Mouse (Mus musculus): ENCODE data around the gene Itsn1.
A peak's percentile ranks its signal among the peaks of the same experiment; 100 is the strongest.

The Itsn1 gene

GRCm38 (mm10) chr16:91905987-91906386 is 176.9 kb downstream of the Itsn1 start:
- DNase-seq (ENCODE audit: low spot score): no peak

- no peak for DNase-seq (ENCODE audit: low spot score)
Observed at GRCm38 (mm10) chr16:91906672-91907071, 177.6 kb downstream of the Itsn1 start.

GRCm38 (mm10) chr16:91907158-91907557 is 178.1 kb downstream of the Itsn1 start:
- no peak for DNase-seq (ENCODE audit: low spot score)

- no peak for DNase-seq (ENCODE audit: low spot score)
Observed at GRCm38 (mm10) chr16:91909569-91910335, 180.7 kb downstream of the Itsn1 start.

- DNase-seq (ENCODE audit: low spot score): peak; percentile 72
Observed at GRCm38 (mm10) chr16:91917631-91918096, 188.6 kb downstream of the Itsn1 start.

- no peak for DNase-seq (ENCODE audit: low spot score)
Observed at GRCm38 (mm10) chr16:91918461-91918860, 189.4 kb downstream of the Itsn1 start.

- no peak for DNase-seq (ENCODE audit: low spot score)
Observed at GRCm38 (mm10) chr16:91919056-91919455, 190.0 kb downstream of the Itsn1 start.

GRCm38 (mm10) chr16:91921340-91921739 is 192.3 kb downstream of the Itsn1 start:
- no peak for DNase-seq (ENCODE audit: low spot score)

- no peak for DNase-seq (ENCODE audit: low spot score)
Observed at GRCm38 (mm10) chr16:91922939-91923338, 193.9 kb downstream of the Itsn1 start.

GRCm38 (mm10) chr16:91924426-91924825 is 195.3 kb downstream of the Itsn1 start:
- DNase-seq (ENCODE audit: low spot score): no peak

GRCm38 (mm10) chr16:91927911-91928630 is 199.0 kb downstream of the Itsn1 start:
- no peak for DNase-seq (ENCODE audit: low spot score)

- peak; percentile 90 for DNase-seq (ENCODE audit: low spot score)
Observed at GRCm38 (mm10) chr16:91931078-91932013, 202.3 kb downstream of the Itsn1 start.

GRCm38 (mm10) chr16:91932082-91932690 is 203.1 kb downstream of the Itsn1 start:
- DNase-seq (ENCODE audit: low spot score): no peak

- DNase-seq (ENCODE audit: low spot score): no peak
Observed at GRCm38 (mm10) chr16:91932843-91933518, 203.9 kb downstream of the Itsn1 start.

GRCm38 (mm10) chr16:91935108-91935507 is 206.0 kb downstream of the Itsn1 start:
- no peak for DNase-seq (ENCODE audit: low spot score)

GRCm38 (mm10) chr16:91935726-91936125 is 206.6 kb downstream of the Itsn1 start:
- DNase-seq (ENCODE audit: low spot score): no peak

- peak; percentile 67 for DNase-seq (ENCODE audit: low spot score)
Observed at GRCm38 (mm10) chr16:91936340-91937030, 207.4 kb downstream of the Itsn1 start.

GRCm38 (mm10) chr16:91937281-91937680 is 208.2 kb downstream of the Itsn1 start:
- no peak for DNase-seq (ENCODE audit: low spot score)

- DNase-seq (ENCODE audit: low spot score): no peak
Observed at GRCm38 (mm10) chr16:91938141-91938540, 209.1 kb downstream of the Itsn1 start.

- no peak for DNase-seq (ENCODE audit: low spot score)
Observed at GRCm38 (mm10) chr16:91940726-91941125, 211.6 kb downstream of the Itsn1 start.

All from spleen, adult 12 weeks (tissue).